Mouse (Mus musculus): Measurements from ENCODE around the gene Smad1. TPM values are rescaled to one million over a fixed set of nuclear protein-coding genes. Genes with fewer than 3 reads are reported as not detected.

Gene Smad1
- total and polyA plus RNA-seq, 3 experiments = 1.5 to 2.9 (median 2.1) TPM

DNA sequence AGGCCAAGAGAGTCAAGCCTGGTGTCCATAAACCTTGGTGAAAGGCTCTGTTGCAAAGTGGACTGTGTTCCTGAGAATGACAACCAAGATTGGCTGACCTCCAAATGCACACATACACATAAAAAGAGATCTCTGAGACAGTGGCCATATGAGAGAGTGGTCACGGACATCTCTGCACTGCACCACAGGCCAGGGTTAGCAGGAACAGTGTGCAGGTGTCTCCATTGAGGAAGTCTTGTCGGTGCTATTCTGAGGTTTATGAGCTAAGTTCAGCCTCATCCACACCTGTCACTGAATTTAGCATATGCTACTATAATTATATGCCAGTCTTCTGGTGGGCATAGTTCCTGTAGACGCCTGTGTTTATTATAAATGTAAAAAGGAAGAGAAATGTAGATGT, 33.6 kb downstream of the Smad1 start:
- no peaks in the 10 kb centered on the region for H3K9me3 ChIP-seq (replicated peaks)
- H3K4me3 ChIP-seq (ENCODE audit: low read depth, low read length) = no peak overlapping the region
- TF ChIP-seq GATA1 (IDR thresholded peaks at IDR 0.05; ENCODE audit: borderline replicate concordance, low read length) (no peak), TAL1 (conservative IDR thresholded peaks at IDR 0.05; ENCODE audit: low read depth, low read length) (no peak), POLR2AphosphoS5 (IDR thresholded peaks at IDR 0.05; ENCODE audit: insufficient replicate concordance, low read depth, low read length) (no peak), CTCF (IDR thresholded peaks at IDR 0.05; ENCODE audit: low read depth, low read length) (no peak)
- peaks cover 30% of the 10 kb centered on the region for H3K27me3 ChIP-seq (ENCODE audit: insufficient read depth, low read length)
- DNase-seq (ENCODE audit: low spot score) = no peak
- H3K36me3 ChIP-seq (replicated peaks) = no peaks in the 10 kb centered on the region
- H3K4me1 ChIP-seq (ENCODE audit: insufficient read depth, low read depth, low read length) = peaks cover 37% of the 10 kb centered on the region
- ATAC-seq (ENCODE audit: extremely low read depth, insufficient number of reproducible peaks, low FRiP score, poor library complexity, severe bottlenecking) = no peak

DNA sequence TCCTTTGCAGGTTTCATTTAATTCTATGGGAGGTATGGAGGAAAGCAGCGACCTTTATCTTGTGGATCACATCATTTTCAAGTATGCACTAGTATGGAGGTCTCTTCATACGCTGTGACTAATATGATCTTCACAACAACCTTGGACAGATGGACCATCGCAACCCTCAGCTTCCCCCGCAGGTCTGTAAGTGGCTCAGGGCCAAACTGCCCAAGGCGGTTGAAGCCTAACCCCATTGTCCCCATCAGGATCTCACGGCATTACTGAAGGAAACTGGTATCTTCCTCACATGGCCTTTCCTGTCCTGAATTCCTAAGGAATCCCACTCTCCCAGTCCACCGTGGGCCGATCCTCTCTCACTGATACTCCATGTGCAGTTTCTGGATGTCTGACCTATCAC, 34.5 kb downstream of the Smad1 start:
- Histone ChIP-seq H3K4me3 (ENCODE audit: low read depth, low read length) (no peak overlapping the region), H3K27me3 (ENCODE audit: insufficient read depth, low read length) (peaks cover 25% of the 10 kb centered on the region), H3K4me1 (ENCODE audit: insufficient read depth, low read depth, low read length) (peaks cover 36% of the 10 kb centered on the region), H3K9me3 (replicated peaks) (no peaks in the 10 kb centered on the region), H3K36me3 (replicated peaks) (no peaks in the 10 kb centered on the region)
- DNase-seq (ENCODE audit: low spot score) (no peak), ATAC-seq (ENCODE audit: extremely low read depth, insufficient number of reproducible peaks, low FRiP score, poor library complexity, severe bottlenecking) (no peak)
- TF ChIP-seq CTCF (IDR thresholded peaks at IDR 0.05; ENCODE audit: low read depth, low read length) = no peak
- TF ChIP-seq GATA2 (IDR thresholded peaks at IDR 0.05; ENCODE audit: borderline replicate concordance, low read depth, low read length) = no peak
- no peak for TF ChIP-seq GATA1 (IDR thresholded peaks at IDR 0.05; ENCODE audit: borderline replicate concordance, low read length)
- TF ChIP-seq POLR2AphosphoS5 (IDR thresholded peaks at IDR 0.05; ENCODE audit: insufficient replicate concordance, low read depth, low read length) = no peak
- TF ChIP-seq TAL1 (conservative IDR thresholded peaks at IDR 0.05; ENCODE audit: low read depth, low read length) = no peak

GRCm38 (mm10) chr8:79362430-79362829, 36.9 kb downstream of the Smad1 start:
- TF ChIP-seq GATA2 (IDR thresholded peaks at IDR 0.05; ENCODE audit: borderline replicate concordance, low read depth, low read length) (no peak), POLR2AphosphoS5 (IDR thresholded peaks at IDR 0.05; ENCODE audit: insufficient replicate concordance, low read depth, low read length) (no peak), TAL1 (conservative IDR thresholded peaks at IDR 0.05; ENCODE audit: low read depth, low read length) (no peak), CTCF (IDR thresholded peaks at IDR 0.05; ENCODE audit: low read depth, low read length) (no peak), GATA1 (IDR thresholded peaks at IDR 0.05; ENCODE audit: borderline replicate concordance, low read length) (no peak)
- peaks cover 36% of the 10 kb centered on the region for H3K4me1 ChIP-seq (ENCODE audit: insufficient read depth, low read depth, low read length)
- no peaks in the 10 kb centered on the region for H3K9me3 ChIP-seq (replicated peaks)
- ATAC-seq (ENCODE audit: extremely low read depth, insufficient number of reproducible peaks, low FRiP score, poor library complexity, severe bottlenecking) (peak; percentile 61), DNase-seq (ENCODE audit: low spot score) (peak; percentile 62)
- H3K36me3 ChIP-seq (replicated peaks) = no peaks in the 10 kb centered on the region
- H3K27me3 ChIP-seq (ENCODE audit: insufficient read depth, low read length) = peaks cover 18% of the 10 kb centered on the region
- H3K4me3 ChIP-seq (ENCODE audit: low read depth, low read length) = no peak overlapping the region; the same call in 1 of the 2 replicates

GRCm38 (mm10) chr8:79360774-79361527, 38.4 kb downstream of the Smad1 start:
- DNase-seq (ENCODE audit: low spot score) = peak; percentile 45
- peak; percentile 29; the same call in 1 of the 2 replicates for ATAC-seq (ENCODE audit: extremely low read depth, insufficient number of reproducible peaks, low FRiP score, poor library complexity, severe bottlenecking)
- peaks cover 33% of the 10 kb centered on the region for H3K4me1 ChIP-seq (ENCODE audit: insufficient read depth, low read depth, low read length)
- no peaks in the 10 kb centered on the region for H3K9me3 ChIP-seq (replicated peaks)
- TF ChIP-seq POLR2AphosphoS5 (IDR thresholded peaks at IDR 0.05; ENCODE audit: insufficient replicate concordance, low read depth, low read length) (no peak), CTCF (IDR thresholded peaks at IDR 0.05; ENCODE audit: low read depth, low read length) (no peak), GATA2 (IDR thresholded peaks at IDR 0.05; ENCODE audit: borderline replicate concordance, low read depth, low read length) (no peak), TAL1 (conservative IDR thresholded peaks at IDR 0.05; ENCODE audit: low read depth, low read length) (no peak), GATA1 (IDR thresholded peaks at IDR 0.05; ENCODE audit: borderline replicate concordance, low read length) (no peak)
- no peak overlapping the region for H3K4me3 ChIP-seq (ENCODE audit: low read depth, low read length)
- no peaks in the 10 kb centered on the region for H3K36me3 ChIP-seq (replicated peaks)
- H3K27me3 ChIP-seq (ENCODE audit: insufficient read depth, low read length) = peaks cover 17% of the 10 kb centered on the region

GRCm38 (mm10) chr8:79360302-79360701, 39.0 kb downstream of the Smad1 start:
- ATAC-seq (ENCODE audit: extremely low read depth, insufficient number of reproducible peaks, low FRiP score, poor library complexity, severe bottlenecking) = no peak
- Histone ChIP-seq H3K36me3 (replicated peaks) (no peaks in the 10 kb centered on the region), H3K27me3 (ENCODE audit: insufficient read depth, low read length) (peaks cover 17% of the 10 kb centered on the region), H3K9me3 (replicated peaks) (no peaks in the 10 kb centered on the region), H3K4me3 (ENCODE audit: low read depth, low read length) (no peak overlapping the region), H3K4me1 (ENCODE audit: insufficient read depth, low read depth, low read length) (peaks cover 36% of the 10 kb centered on the region)
- no peak for TF ChIP-seq TAL1 (conservative IDR thresholded peaks at IDR 0.05; ENCODE audit: low read depth, low read length)
- no peak for DNase-seq (ENCODE audit: low spot score)

DNA sequence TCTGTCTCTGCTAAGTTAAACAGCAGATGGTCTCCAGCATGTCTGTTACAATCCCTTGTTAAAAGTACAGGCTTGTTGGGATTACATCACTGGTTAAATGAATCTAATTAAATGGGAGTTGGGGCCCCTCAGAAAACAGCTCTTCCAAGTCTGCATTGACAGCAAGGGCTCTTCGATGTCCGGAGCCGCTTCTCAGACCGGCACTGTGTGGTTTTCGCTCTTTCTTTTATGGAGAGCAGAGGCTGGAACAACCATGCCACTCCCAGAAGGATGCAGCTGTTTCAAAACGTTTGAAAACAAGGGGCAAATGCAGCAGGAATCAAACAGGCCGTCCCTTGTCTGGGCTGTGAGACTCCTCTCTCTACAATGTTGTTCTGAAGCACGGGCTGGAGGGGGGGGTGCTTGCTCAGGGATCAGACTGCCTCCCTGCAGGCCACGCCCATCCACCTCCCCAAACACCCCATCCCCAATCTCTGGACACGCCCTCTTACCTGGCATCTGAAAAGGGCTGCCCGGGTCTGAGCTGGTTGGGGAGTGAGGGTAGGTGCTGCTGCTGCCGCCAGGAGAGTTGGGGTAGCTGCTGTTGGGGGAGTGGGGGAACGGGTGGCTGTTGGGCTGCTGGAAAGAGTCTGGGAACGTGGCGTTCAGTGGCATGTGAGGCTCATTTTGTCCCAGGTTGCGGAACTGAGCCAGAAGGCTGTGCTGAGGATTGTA, 43.4 kb downstream of the Smad1 start:
- H3K27me3 ChIP-seq (ENCODE audit: insufficient read depth, low read length) = peaks cover 15% of the 10 kb centered on the region; the same call in 1 of the 2 replicates
- ATAC-seq (ENCODE audit: extremely low read depth, insufficient number of reproducible peaks, low FRiP score, poor library complexity, severe bottlenecking) (no peak), DNase-seq (ENCODE audit: low spot score) (no peak)
- peaks cover 15% of the 10 kb centered on the region for H3K4me1 ChIP-seq (ENCODE audit: insufficient read depth, low read depth, low read length)
- no peaks in the 10 kb centered on the region for H3K36me3 ChIP-seq (replicated peaks)
- TF ChIP-seq GATA1 (IDR thresholded peaks at IDR 0.05; ENCODE audit: borderline replicate concordance, low read length) = no peak
- no peak for TF ChIP-seq GATA2 (IDR thresholded peaks at IDR 0.05; ENCODE audit: borderline replicate concordance, low read depth, low read length)
- TF ChIP-seq POLR2AphosphoS5 (IDR thresholded peaks at IDR 0.05; ENCODE audit: insufficient replicate concordance, low read depth, low read length) = no peak
- TF ChIP-seq TAL1 (conservative IDR thresholded peaks at IDR 0.05; ENCODE audit: low read depth, low read length) = no peak
- TF ChIP-seq CTCF (IDR thresholded peaks at IDR 0.05; ENCODE audit: low read depth, low read length) = no peak
- H3K4me3 ChIP-seq (ENCODE audit: low read depth, low read length) = no peak overlapping the region
- H3K9me3 ChIP-seq (replicated peaks) = no peaks in the 10 kb centered on the region
